Comparison of ENCODE assay signal across 8 mouse cellular contexts in the genomic region with DNA sequence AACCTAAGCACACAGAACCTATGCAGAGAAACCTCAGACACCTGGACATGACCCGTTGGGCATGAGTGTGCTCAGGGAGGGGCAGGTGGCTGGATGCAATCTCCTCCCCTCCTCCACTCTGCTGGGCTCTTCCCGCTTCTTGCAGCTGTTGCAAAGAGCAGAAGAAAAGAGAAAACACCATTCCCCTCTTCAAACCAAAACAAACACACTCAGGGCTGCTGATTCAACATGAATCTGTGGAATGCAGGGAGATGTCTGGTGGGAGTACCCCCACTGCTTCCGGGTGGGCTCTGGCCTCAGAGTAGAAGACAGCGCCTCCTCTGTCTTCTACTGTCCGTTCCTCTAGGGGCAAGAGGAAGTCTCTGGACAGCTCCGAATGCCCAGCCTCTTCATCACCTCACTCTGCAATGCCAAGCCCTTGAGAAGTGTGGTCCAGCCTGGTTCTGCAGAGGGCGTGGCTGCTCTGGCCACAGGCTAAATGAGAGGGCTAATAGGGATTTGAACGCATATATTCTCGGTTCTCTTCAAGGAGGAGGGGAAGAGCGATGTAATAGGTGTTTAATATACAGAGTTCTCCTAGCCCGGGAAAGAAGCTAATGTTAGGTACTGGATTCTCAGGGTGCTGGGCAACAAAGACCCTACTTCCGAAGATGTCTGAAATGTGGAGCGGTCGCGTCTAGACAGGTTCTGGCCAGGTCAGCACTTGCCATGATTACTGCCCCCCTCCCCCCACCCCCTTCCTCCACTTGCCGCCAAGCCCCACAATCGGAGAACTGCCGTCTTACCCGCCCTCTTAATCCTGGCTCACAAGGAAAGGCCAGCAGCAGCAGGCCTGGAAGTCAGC. TPM values are rescaled to one million over a fixed set of nuclear protein-coding genes. Genes with fewer than 3 reads are reported as not detected.
DNase-seq lines count a peak whose midpoint lies in the region; ATAC-seq lines count a peak whose summit lies in the region.

No protein-coding gene starts in this region.

- peaks cover 98% of the 10 kb centered on the region for H3K4me1 ChIP-seq in kidney, embryonic 15.5 days
- H3K4me1 ChIP-seq in embryonic facial prominence, embryonic 12.5 days: peaks cover 40% of the 10 kb centered on the region
- peaks cover 29% of the 10 kb centered on the region for H3K4me1 ChIP-seq in midbrain, embryonic 15.5 days

- ATAC-seq in kidney, embryonic 15.5 days (replicated peaks; ENCODE audit: low FRiP score): peak; percentile 12; the same call in 1 of the 2 replicates
- ATAC-seq in embryonic facial prominence, embryonic 12.5 days (ENCODE audit: insufficient number of reproducible peaks, insufficient read depth, low FRiP score, low TSS enrichment): no peak
- ATAC-seq in midbrain, embryonic 15.5 days (replicated peaks): 0 out of 2 replicates have a peak, but pooled peaks have one; percentile 7

- H3K27ac ChIP-seq in kidney, embryonic 15.5 days: peak overlapping the region; percentile 90
- peak overlapping the region; percentile 42 for H3K27ac ChIP-seq in embryonic facial prominence, embryonic 12.5 days
- H3K27ac ChIP-seq in midbrain, embryonic 15.5 days: peak overlapping the region; percentile 82

- DNase-seq in kidney, adult 11 months: no peak
- DNase-seq in kidney, postnatal 14 days: peak; percentile 56
- DNase-seq in layer of hippocampus, adult 18-20 months (ENCODE audit: low spot score in 2 of 2): no peak
- no peak for DNase-seq in adrenal gland, postnatal 25 days
- no peak for DNase-seq in thymus, adult 18-20 months

- peak overlapping the region; percentile 74 for H3K4me3 ChIP-seq in kidney, embryonic 15.5 days (replicated peaks)
- H3K4me3 ChIP-seq in embryonic facial prominence, embryonic 12.5 days: peak overlapping the region; percentile 56
- peak overlapping the region; percentile 75 for H3K4me3 ChIP-seq in midbrain, embryonic 15.5 days

- no peaks in the 10 kb centered on the region for H3K36me3 ChIP-seq in kidney, embryonic 15.5 days
- H3K36me3 ChIP-seq in embryonic facial prominence, embryonic 12.5 days: no peaks in the 10 kb centered on the region
- H3K36me3 ChIP-seq in midbrain, embryonic 15.5 days (replicated peaks): no peaks in the 10 kb centered on the region

- H3K9ac ChIP-seq in kidney, embryonic 15.5 days: peak overlapping the region; percentile 78
- H3K9ac ChIP-seq in embryonic facial prominence, embryonic 12.5 days: peak overlapping the region; percentile 56; the same call in 1 of the 2 replicates
- H3K9ac ChIP-seq in midbrain, embryonic 15.5 days: peak overlapping the region; percentile 75

- H3K27me3 ChIP-seq in kidney, embryonic 15.5 days: peaks cover 27% of the 10 kb centered on the region
- peaks cover 44% of the 10 kb centered on the region for H3K27me3 ChIP-seq in embryonic facial prominence, embryonic 12.5 days
- H3K27me3 ChIP-seq in midbrain, embryonic 15.5 days (replicated peaks): peaks cover 36% of the 10 kb centered on the region

- H3K4me2 ChIP-seq in kidney, embryonic 15.5 days: peak overlapping the region; percentile 98
- peak overlapping the region; percentile 95 for H3K4me2 ChIP-seq in embryonic facial prominence, embryonic 12.5 days (replicated peaks)
- peak overlapping the region; percentile 90 for H3K4me2 ChIP-seq in midbrain, embryonic 15.5 days

- H3K9me3 ChIP-seq in kidney, embryonic 15.5 days (replicated peaks): no peaks in the 10 kb centered on the region
- H3K9me3 ChIP-seq in embryonic facial prominence, embryonic 12.5 days: no peaks in the 10 kb centered on the region
- no peaks in the 10 kb centered on the region for H3K9me3 ChIP-seq in midbrain, embryonic 15.5 days

- WGBS in kidney, embryonic 15.5 days: 5% methylated on average over 19 of the region's 19 CpGs
- whole genome bisulfite sequencing in embryonic facial prominence, embryonic 12.5 days: 4% methylated on average over 19 of the region's 19 CpGs
- WGBS in midbrain, embryonic 15.5 days: 7% methylated on average over 19 of the region's 19 CpGs

RNA-seq across cellular contexts. Expression of gene Itga3, which starts 1.2 kb away (rescaled TPM):
- polyA plus RNA-seq in kidney, embryonic 15.5 days (2015; fragmentation: Nextera tagmentation; extraction: Ambion mirVana): 21.0 and 22.9 TPM in 2 replicates
- 10.5 and 10.9 TPM in 2 replicates for polyA plus RNA-seq in embryonic facial prominence, embryonic 12.5 days (2016; fragmentation: Nextera tagmentation; extraction: Ambion mirVana)
- polyA plus RNA-seq in midbrain, embryonic 15.5 days (2015; fragmentation: Nextera tagmentation; extraction: Ambion mirVana): 17.2 and 17.4 TPM in 2 replicates
- 10 to 100 TPM; 11.2 to 14.0 TPM for total RNA-seq in layer of hippocampus, adult 18-20 months (2021)
- 36.8 and 40.7 TPM in 2 replicates for total RNA-seq in adrenal gland, postnatal 25 days (2021)

RNA-seq across cellular contexts. Expression of gene Pdk2, which starts 34.3 kb away (rescaled TPM):
- 49.4 and 56.2 TPM in 2 replicates for polyA plus RNA-seq in kidney, embryonic 15.5 days (2015; fragmentation: Nextera tagmentation; extraction: Ambion mirVana)
- polyA plus RNA-seq in embryonic facial prominence, embryonic 12.5 days (2016; fragmentation: Nextera tagmentation; extraction: Ambion mirVana): 27.5 and 30.4 TPM in 2 replicates
- 27.4 and 28.2 TPM in 2 replicates for polyA plus RNA-seq in midbrain, embryonic 15.5 days (2015; fragmentation: Nextera tagmentation; extraction: Ambion mirVana)
- 100 to 1,000 TPM; 137 to 142 TPM for total RNA-seq in layer of hippocampus, adult 18-20 months (2021)
- total RNA-seq in adrenal gland, postnatal 25 days (2021): 82.9 and 86.4 TPM in 2 replicates

RNA-seq across cellular contexts. Expression of gene Dlx3, which starts 44.5 kb away (rescaled TPM):
- polyA plus RNA-seq in kidney, embryonic 15.5 days (2015; fragmentation: Nextera tagmentation; extraction: Ambion mirVana): 0.78 and 2.5 TPM in 2 replicates
- polyA plus RNA-seq in embryonic facial prominence, embryonic 12.5 days (2016; fragmentation: Nextera tagmentation; extraction: Ambion mirVana): 20.2 and 21.8 TPM in 2 replicates
- polyA plus RNA-seq in midbrain, embryonic 15.5 days (2015; fragmentation: Nextera tagmentation; extraction: Ambion mirVana): 0.17 and 0.20 TPM in 2 replicates
- total RNA-seq in layer of hippocampus, adult 18-20 months (2021): not detected
- total RNA-seq in adrenal gland, postnatal 25 days (2021): not detected in 2 replicates
